Mouse (Mus musculus): Measurements from ENCODE around the gene Cnot6l.

Cnot6l gene

GRCm38 (mm10) chr5:96161578-96162398 lies 2.2 kb downstream of the Cnot6l start:
- DNase-seq (ENCODE audit: low spot score), result peak; percentile 60

- no peak for DNase-seq (ENCODE audit: low spot score)
These were observed 2.8 kb downstream of the Cnot6l start for GRCm38 (mm10) chr5:96161263-96161577.

GRCm38 (mm10) chr5:96160467-96161262 lies 3.3 kb downstream of the Cnot6l start:
- peak; percentile 55 for DNase-seq (ENCODE audit: low spot score)

GRCm38 (mm10) chr5:96142351-96142750 lies 21.6 kb downstream of the Cnot6l start:
- no peak for DNase-seq (ENCODE audit: low spot score)

- no peak for DNase-seq (ENCODE audit: low spot score)
These were observed 33.3 kb downstream of the Cnot6l start for GRCm38 (mm10) chr5:96130683-96131082.

GRCm38 (mm10) chr5:96126856-96127255 lies 37.1 kb downstream of the Cnot6l start:
- DNase-seq (ENCODE audit: low spot score), result no peak

GRCm38 (mm10) chr5:96114943-96115342 lies 49.0 kb downstream of the Cnot6l start:
- no peak for DNase-seq (ENCODE audit: low spot score)

- DNase-seq (ENCODE audit: low spot score), result no peak
These were observed 59.3 kb downstream of the Cnot6l start for GRCm38 (mm10) chr5:96104644-96105043.

- no peak for DNase-seq (ENCODE audit: low spot score)
These were observed 72.5 kb downstream of the Cnot6l start for GRCm38 (mm10) chr5:96091468-96091867.

- DNase-seq (ENCODE audit: low spot score), result no peak
These were observed 78.6 kb downstream of the Cnot6l start for GRCm38 (mm10) chr5:96085324-96085723.

- no peak for DNase-seq (ENCODE audit: low spot score)
These were observed 84.9 kb downstream of the Cnot6l start for GRCm38 (mm10) chr5:96079026-96079425.

GRCm38 (mm10) chr5:96065591-96065990 lies 98.4 kb downstream of the Cnot6l start:
- no peak for DNase-seq (ENCODE audit: low spot score)

- no peak for DNase-seq (ENCODE audit: low spot score)
These were observed 121.5 kb downstream of the Cnot6l start for GRCm38 (mm10) chr5:96042492-96042891.

GRCm38 (mm10) chr5:96041507-96042104 lies 122.4 kb downstream of the Cnot6l start:
- DNase-seq (ENCODE audit: low spot score), result no peak

GRCm38 (mm10) chr5:96039188-96039840 lies 124.7 kb downstream of the Cnot6l start:
- DNase-seq (ENCODE audit: low spot score), result no peak

GRCm38 (mm10) chr5:96037684-96038121 lies 126.3 kb downstream of the Cnot6l start:
- DNase-seq (ENCODE audit: low spot score), result peak; percentile 13

GRCm38 (mm10) chr5:96036125-96036672 lies 127.8 kb downstream of the Cnot6l start:
- no peak for DNase-seq (ENCODE audit: low spot score)

- DNase-seq (ENCODE audit: low spot score), result no peak
These were observed 129.9 kb downstream of the Cnot6l start for GRCm38 (mm10) chr5:96034101-96034500.

GRCm38 (mm10) chr5:96029821-96030220 lies 134.2 kb downstream of the Cnot6l start:
- DNase-seq (ENCODE audit: low spot score), result no peak
